Mouse (Mus musculus) skeletal muscle tissue, adult 2 months (tissue): Measurements from ENCODE around the gene Olfr1162.
"Not testable (repeated sequence)": the region's sequence is repeated elsewhere in the genome, so short reads cannot be mapped to it uniquely, and the experiment has no call there.

Experiments used
- DNase-seq: peaks from one replicate; pipeline ENCODE4 v3.0.0-alpha.2; 2012; ENCODE audit warnings: low read depth, low spot score

Gene Olfr1162

DNA sequence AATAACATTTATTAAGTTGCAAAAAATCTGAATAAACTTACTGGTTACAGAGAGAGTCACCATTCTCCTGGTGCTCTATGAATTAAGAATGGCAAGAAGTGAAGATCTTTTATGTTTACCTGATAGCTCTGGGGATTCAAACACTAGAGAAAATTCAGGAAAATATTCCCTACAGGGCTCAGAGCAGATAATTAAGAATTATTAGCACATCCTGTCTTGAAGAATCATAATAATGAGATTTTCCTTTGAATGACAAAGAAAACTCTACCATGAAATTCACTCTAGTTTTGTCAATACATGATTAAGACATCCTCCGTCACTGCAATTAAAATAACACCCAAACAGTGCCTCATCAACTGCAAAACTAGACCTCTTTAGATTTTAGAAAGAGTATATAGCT is at the start of gene Olfr1162:
TSS of gene Olfr1162 (minus strand) at position 101 of the 400 bp plus-strand sequence.
- DNase-seq, result no peak

DNA sequence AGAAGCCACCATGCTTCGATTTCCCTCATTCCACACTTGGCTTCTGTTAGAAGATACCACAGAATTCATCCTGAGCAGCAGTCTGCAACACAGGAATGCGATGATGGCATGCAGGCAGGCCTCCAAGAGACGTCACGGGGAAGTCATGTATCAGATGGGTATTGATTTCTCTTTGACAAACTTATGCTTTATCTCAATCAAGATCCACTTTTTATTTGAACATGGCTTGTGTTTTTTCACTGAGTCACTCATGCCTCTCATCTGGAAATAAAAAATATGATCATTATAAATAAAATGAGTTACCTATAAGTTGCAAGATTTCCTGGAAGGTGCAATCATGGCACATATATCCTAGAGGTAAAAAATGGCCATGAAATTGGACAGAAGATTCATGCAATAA is 42.9 kb upstream of the Olfr1162 start, which contains the start of gene Olfr1164:
TSS of gene Olfr1164 (minus strand) at position 101 of the 400 bp plus-strand sequence.
- DNase-seq, result no peak

DNA sequence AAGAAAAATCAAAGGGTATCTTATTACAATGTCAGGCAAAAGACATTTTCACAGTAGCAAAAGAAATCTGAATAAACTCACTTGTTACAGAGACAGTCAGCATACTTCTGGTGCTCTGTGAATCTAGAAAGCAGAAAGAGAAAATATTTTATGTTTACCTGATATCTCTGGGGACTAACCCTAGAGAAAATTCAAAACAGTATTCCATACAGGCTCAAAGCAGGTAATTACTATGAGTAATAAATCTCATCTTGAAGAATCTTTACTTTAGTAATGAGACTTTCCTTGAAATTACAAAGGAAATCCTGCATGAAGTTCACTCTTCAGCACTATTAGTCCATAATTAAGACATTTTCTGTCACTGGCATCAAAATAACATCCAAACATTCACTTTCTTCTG is 20.8 kb upstream of the Olfr1162 start, which contains the start of gene Olfr1163:
TSS of gene Olfr1163 (minus strand) at position 101 of the 400 bp plus-strand sequence.
- no peak for DNase-seq

DNA sequence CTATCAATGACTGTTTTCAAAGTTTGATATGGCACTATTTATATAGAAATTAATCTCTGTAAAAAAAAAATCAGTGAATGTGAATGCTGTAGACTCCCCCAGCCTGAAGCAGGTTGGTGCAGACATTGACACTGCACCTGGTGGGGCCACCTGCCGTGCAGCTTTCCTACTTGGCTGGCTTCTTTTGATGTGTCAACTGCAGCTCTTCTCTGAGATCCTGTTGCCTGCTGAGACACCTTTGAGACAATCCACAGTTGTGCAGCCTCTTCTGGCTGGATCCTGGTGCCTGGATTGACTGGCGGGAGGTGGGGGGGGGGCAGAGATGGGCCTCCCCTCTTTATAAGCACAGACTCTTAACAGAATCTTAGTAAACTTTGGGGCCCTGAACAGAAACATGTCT is 12.7 kb upstream of the Olfr1162 start:
- DNase-seq, result no peak

DNA sequence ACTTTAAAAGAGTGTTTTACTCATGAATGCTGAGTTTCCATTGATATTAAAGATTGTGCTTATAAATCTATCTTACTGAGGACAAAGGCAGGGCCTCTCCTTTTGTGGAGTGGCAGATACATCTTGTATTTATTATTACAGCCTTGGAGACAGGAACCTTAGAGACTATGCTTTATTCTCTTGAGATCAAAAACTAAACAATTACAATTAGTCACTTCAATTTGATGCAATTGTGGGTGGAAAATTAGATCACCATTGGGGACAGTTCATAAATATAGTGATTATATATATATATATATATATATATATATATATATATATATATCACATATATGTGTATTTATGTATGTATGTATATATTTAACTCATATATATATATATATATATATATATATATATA is 13.3 kb downstream of the Olfr1162 start, which contains the start of gene Olfr73:
TSS of gene Olfr73 (minus strand) at position 101 of the 400 bp plus-strand sequence.
- no peak for DNase-seq

DNA sequence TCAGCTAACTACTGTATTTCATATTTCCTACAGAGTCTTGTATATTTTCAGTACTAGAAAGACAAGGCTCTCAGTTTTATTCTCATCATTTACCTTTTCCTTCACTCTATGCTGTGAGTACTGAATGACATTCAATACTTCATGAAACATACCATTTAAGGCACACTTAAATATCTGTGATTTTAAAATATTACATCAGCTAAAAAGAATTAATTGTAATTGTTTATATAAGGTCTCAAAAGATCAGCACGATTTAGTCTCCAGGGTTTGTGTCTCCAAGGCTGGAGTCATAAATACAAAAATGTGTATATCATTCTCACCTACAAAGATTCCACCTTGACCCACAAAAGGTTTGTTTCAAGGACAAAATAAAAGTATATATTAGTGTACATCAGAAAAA is 28.5 kb downstream of the Olfr1162 start, which contains the start of gene Olfr1161:
TSS of gene Olfr1161 (plus strand) at position 301 of the 400 bp plus-strand sequence.
- not testable (repeated sequence) for DNase-seq

DNA sequence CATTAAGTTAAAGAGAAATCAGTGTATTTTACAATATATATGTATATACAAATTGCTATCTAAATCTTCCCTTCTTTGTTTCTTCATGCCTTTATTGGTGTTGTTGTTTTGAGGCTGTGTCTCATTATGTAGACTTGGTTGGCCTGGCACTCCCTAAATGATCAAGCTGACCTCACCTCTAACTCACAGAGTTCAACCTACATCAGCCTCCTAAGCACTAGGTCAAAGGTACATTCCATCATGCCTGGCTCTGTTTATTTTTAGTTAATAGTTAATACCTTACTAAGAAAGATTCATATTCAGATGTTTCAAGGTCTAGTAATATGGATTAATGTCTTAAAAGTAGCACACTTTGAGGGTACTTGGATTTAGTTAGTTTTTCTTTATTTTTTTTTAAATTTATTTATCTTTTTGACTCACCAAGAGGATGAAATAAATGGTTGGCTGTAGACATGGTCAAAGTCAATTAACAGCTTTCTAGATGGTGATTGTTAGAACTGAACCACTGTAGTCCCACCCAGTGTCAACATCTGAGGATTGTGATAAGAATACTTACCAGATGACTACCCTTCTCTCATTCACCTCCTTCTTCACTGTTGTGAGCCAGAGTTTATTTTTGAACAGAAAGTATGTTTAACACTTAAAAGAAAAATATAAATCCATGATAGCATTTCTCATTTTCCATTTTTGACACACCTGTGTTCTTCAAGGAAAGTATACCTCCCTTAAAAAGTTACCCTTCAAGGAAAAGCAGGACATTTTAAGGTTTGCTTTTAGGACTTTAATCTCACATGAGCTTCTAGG is 43.2 kb downstream of the Olfr1162 start, which contains the start of gene Olfr1160:
TSS of gene Olfr1160 (minus strand) at position 754 of the 804 bp plus-strand sequence.
- DNase-seq, result no peak
